Mouse (Mus musculus) stomach, postnatal 0 days (tissue): ENCODE measurements around the gene Hsd17b7. TPM values are rescaled to one million over a fixed set of nuclear protein-coding genes. Genes with fewer than 3 reads are reported as not detected.

Experiments used
- ATAC-seq: fragments of 200-750 bp; cut with Nextera tagmentation; 2 replicates; pipeline ENCODE4 v1.8.0; 2017; ENCODE audit not compliant: low FRiP score, low TSS enrichment
- DNase-seq: peaks from one replicate; pipeline ENCODE4 v3.0.0-alpha.2; 2016; ENCODE audit warnings: low spot score
- H3K27ac ChIP-seq: fragments of 300-500 bp; sonication (generic); replicated peaks from 2 replicates; pipeline ENCODE4 v1.5.1; 2014; ENCODE audit warnings: mild to moderate bottlenecking, control low read depth
- H3K27me3 ChIP-seq: fragments of 300-500 bp; sonication (generic); 2 replicates; pipeline ENCODE4 v1.6.1; 2014; ENCODE audit warnings: low read length; ENCODE audit not compliant: control insufficient read depth, insufficient read depth
- H3K36me3 ChIP-seq: fragments of 300-500 bp; sonication (generic); 2 replicates; pipeline ENCODE4 v1.6.1; 2014; ENCODE audit warnings: low read length, mixed read lengths; ENCODE audit not compliant: control insufficient read depth, insufficient read depth
- H3K4me1 ChIP-seq: fragments of 300-500 bp; sonication (generic); replicated peaks from 2 replicates; pipeline ENCODE4 v1.6.1; 2014; ENCODE audit warnings: antibody characterized with exemption; ENCODE audit not compliant: control insufficient read depth, insufficient read depth
- H3K4me2 ChIP-seq: fragments of 300-500 bp; sonication (generic); replicated peaks from 2 replicates; pipeline ENCODE4 v1.6.1; 2014; ENCODE audit warnings: low read depth, mild to moderate bottlenecking, control low read depth, moderate library complexity
- H3K4me3 ChIP-seq: fragments of 300-500 bp; sonication (generic); 2 replicates; pipeline ENCODE4 v1.5.1; 2014; ENCODE audit warnings: low read depth, low read length, control low read depth
- H3K9ac ChIP-seq: fragments of 300-500 bp; sonication (generic); 2 replicates; pipeline ENCODE4 v1.6.1; 2014; ENCODE audit warnings: mild to moderate bottlenecking, low read length, control low read depth, mixed read lengths
- H3K9me3 ChIP-seq: fragments of 300-500 bp; sonication (generic); 2 replicates; pipeline ENCODE4 v1.6.1; 2016; ENCODE audit warnings: low read length; ENCODE audit not compliant: control insufficient read depth
- CTCF ChIP-seq: IDR thresholded peaks from 2 replicates; pipeline ENCODE4 v1.5.1; 2016; ENCODE audit warnings: antibody characterized with exemption, low read depth, mild to moderate bottlenecking, moderate library complexity
- EP300 ChIP-seq: optimal IDR thresholded peaks from 2 replicates; pipeline ENCODE3; 2016; ENCODE audit warnings: antibody characterized with exemption
- WGBS: fragments of 180-500 bp; shearing (Covaris S2); extraction: QIAGEN DNeasy Blood & Tissue Kit; methylation state at CpG from one replicate; pipeline ENCODE4 v1.1.7; 2014; 5-methylcytosine and 5-hydroxymethylcytosine counted together
- polyA plus RNA-seq: library from polyadenylated mRNA; unstranded; fragments of >200 nt; fragmentation: Nextera tagmentation; extraction: Ambion mirVana; gene quantifications from 2 replicates; pipeline ENCODE4 v1.2.1, GENCODE M21; 2015

Gene Hsd17b7
- polyA plus RNA-seq, 1 experiment from 2014 or later, result 38.8 TPM

- no peak for ATAC-seq
- no peaks in the 10 kb centered on the region for H3K27me3 ChIP-seq
- no peaks in the 10 kb centered on the region for H3K9me3 ChIP-seq
- DNase-seq, result no peak
- 56% methylated on average over 2 of the region's 2 CpGs for WGBS
- H3K4me3 ChIP-seq, result no peak overlapping the region
- no peaks in the 10 kb centered on the region for H3K36me3 ChIP-seq
- TF ChIP-seq EP300 (no peak), CTCF (no peak)
- no peaks in the 10 kb centered on the region for H3K4me1 ChIP-seq
- H3K27ac ChIP-seq, result no peak overlapping the region
- no peak overlapping the region for H3K4me2 ChIP-seq
- no peak overlapping the region for H3K9ac ChIP-seq
Observed at GRCm38 (mm10) chr1:169924567-169924966, 44.5 kb downstream of the Hsd17b7 start.

- no peaks in the 10 kb centered on the region for H3K4me1 ChIP-seq
- H3K9me3 ChIP-seq, result no peaks in the 10 kb centered on the region
- no peak overlapping the region for H3K9ac ChIP-seq
- WGBS, result 24% methylated on average over 8 of the region's 8 CpGs
- peak overlapping the region; percentile 29; the same call in 1 of the 2 replicates for H3K4me2 ChIP-seq
- no peak for TF ChIP-seq EP300
- peak; percentile 85 for TF ChIP-seq CTCF
- H3K36me3 ChIP-seq, result no peaks in the 10 kb centered on the region
- peak; percentile 61 for ATAC-seq
- peak; percentile 44 for DNase-seq
- no peaks in the 10 kb centered on the region for H3K27me3 ChIP-seq
- H3K27ac ChIP-seq, result no peak overlapping the region
- no peak overlapping the region for H3K4me3 ChIP-seq
Observed at GRCm38 (mm10) chr1:169921710-169922211, 47.3 kb downstream of the Hsd17b7 start.

- WGBS, result 2% methylated on average over 11 of the region's 11 CpGs
- no peaks in the 10 kb centered on the region for H3K36me3 ChIP-seq
- H3K4me3 ChIP-seq, result no peak overlapping the region
- no peak overlapping the region for H3K9ac ChIP-seq
- TF ChIP-seq EP300 (no peak), CTCF (peak; percentile 92)
- H3K4me1 ChIP-seq, result no peaks in the 10 kb centered on the region
- H3K27ac ChIP-seq, result no peak overlapping the region
- DNase-seq (peak; percentile 84), ATAC-seq (peak; percentile 60)
- H3K4me2 ChIP-seq, result peak overlapping the region; percentile 23; the same call in 1 of the 2 replicates
- no peaks in the 10 kb centered on the region for H3K27me3 ChIP-seq
- no peaks in the 10 kb centered on the region for H3K9me3 ChIP-seq
Observed at GRCm38 (mm10) chr1:169919211-169919610, 49.8 kb downstream of the Hsd17b7 start.

GRCm38 (mm10) chr1:169917998-169918397 lies 51.0 kb downstream of the Hsd17b7 start:
- no peak overlapping the region for H3K4me2 ChIP-seq
- no peak overlapping the region for H3K27ac ChIP-seq
- H3K9me3 ChIP-seq, result no peaks in the 10 kb centered on the region
- H3K36me3 ChIP-seq, result no peaks in the 10 kb centered on the region
- 35% methylated on average over 4 of the region's 4 CpGs for WGBS
- peak; percentile 78 for ATAC-seq
- peak; percentile 72 for DNase-seq
- no peak overlapping the region for H3K4me3 ChIP-seq
- TF ChIP-seq CTCF (peak; percentile 91), EP300 (no peak)
- H3K4me1 ChIP-seq, result no peaks in the 10 kb centered on the region
- no peaks in the 10 kb centered on the region for H3K27me3 ChIP-seq
- H3K9ac ChIP-seq, result no peak overlapping the region

GRCm38 (mm10) chr1:169917115-169917796 lies 51.8 kb downstream of the Hsd17b7 start:
- H3K4me2 ChIP-seq, result no peak overlapping the region
- no peak overlapping the region for H3K4me3 ChIP-seq
- no peaks in the 10 kb centered on the region for H3K36me3 ChIP-seq
- H3K27me3 ChIP-seq, result no peaks in the 10 kb centered on the region
- H3K9ac ChIP-seq, result no peak overlapping the region
- no peak overlapping the region for H3K27ac ChIP-seq
- 49% methylated on average over 9 of the region's 9 CpGs for WGBS
- DNase-seq (no peak), ATAC-seq (0 out of 2 replicates have a peak, but pooled peaks have one; percentile 11)
- H3K4me1 ChIP-seq, result no peaks in the 10 kb centered on the region
- H3K9me3 ChIP-seq, result no peaks in the 10 kb centered on the region
- TF ChIP-seq CTCF (no peak), EP300 (no peak)

GRCm38 (mm10) chr1:169916659-169917058 lies 52.4 kb downstream of the Hsd17b7 start:
- peak; percentile 27 for DNase-seq
- H3K27ac ChIP-seq, result peak overlapping the region; percentile 25; the same call in 1 of the 2 replicates

More at GRCm38 (mm10) chr1:169916659-169917058, 52.4 kb downstream of the Hsd17b7 start:
- H3K4me2 ChIP-seq, result no peak overlapping the region
- no peaks in the 10 kb centered on the region for H3K4me1 ChIP-seq
- no peaks in the 10 kb centered on the region for H3K9me3 ChIP-seq
- no peaks in the 10 kb centered on the region for H3K27me3 ChIP-seq
- no peak for TF ChIP-seq CTCF
- no peaks in the 10 kb centered on the region for H3K36me3 ChIP-seq
- peak; percentile 66; the same call in 1 of the 2 replicates for ATAC-seq
- 44% methylated on average over 7 of the region's 7 CpGs for WGBS
- H3K4me3 ChIP-seq, result no peak overlapping the region
- no peak overlapping the region for H3K9ac ChIP-seq
